Mouse (Mus musculus) stomach, embryonic 14.5 days (tissue): ENCODE measurements around the gene Fis1. TPM values are rescaled to one million over a fixed set of nuclear protein-coding genes. Genes with fewer than 3 reads are reported as not detected.

Experiments used
- ATAC-seq: fragments of 200-750 bp; cut with Nextera tagmentation; 2 replicates; pipeline ENCODE4 v1.8.0; 2017; ENCODE audit warnings: low read depth, moderate TSS enrichment; ENCODE audit not compliant: insufficient number of reproducible peaks, insufficient read depth, low FRiP score
- H3K27ac ChIP-seq: fragments of 300-500 bp; sonication (generic); 2 replicates; pipeline ENCODE4 v1.5.1; 2014; ENCODE audit warnings: mild to moderate bottlenecking, low read length, moderate library complexity, mixed read lengths
- H3K27me3 ChIP-seq: fragments of 300-500 bp; sonication (generic); 2 replicates; pipeline ENCODE4 v1.6.1; 2014; ENCODE audit warnings: low read length, control low read depth, mixed read lengths; ENCODE audit not compliant: control insufficient read depth, insufficient read depth
- H3K36me3 ChIP-seq: fragments of 300-500 bp; sonication (generic); 2 replicates; pipeline ENCODE4 v1.6.1; 2014; ENCODE audit warnings: mild to moderate bottlenecking, control low read depth, low read length, moderate library complexity, mixed read lengths; ENCODE audit not compliant: control insufficient read depth, insufficient read depth
- H3K4me1 ChIP-seq: fragments of 300-500 bp; sonication (generic); 2 replicates; pipeline ENCODE4 v1.6.1; 2014; ENCODE audit warnings: low read length, control low read depth, mixed read lengths; ENCODE audit not compliant: control insufficient read depth, insufficient read depth
- H3K4me2 ChIP-seq: fragments of 300-500 bp; sonication (generic); replicated peaks from 2 replicates; pipeline ENCODE4 v1.6.1; 2014; ENCODE audit warnings: low read depth, low read length, control low read depth
- H3K4me3 ChIP-seq: fragments of 300-500 bp; sonication (generic); 2 replicates; pipeline ENCODE4 v1.5.1; 2014; ENCODE audit warnings: low read depth, low read length, control low read depth
- H3K9ac ChIP-seq: fragments of 300-500 bp; sonication (generic); replicated peaks from 2 replicates; pipeline ENCODE4 v1.6.1; 2014; ENCODE audit warnings: low read depth, mild to moderate bottlenecking, control low read depth, low read length, moderate library complexity, mixed read lengths
- H3K9me3 ChIP-seq: fragments of 300-500 bp; sonication (generic); 2 replicates; pipeline ENCODE4 v1.6.1; 2016; ENCODE audit warnings: low read depth, low read length, control low read depth; ENCODE audit not compliant: control insufficient read depth
- WGBS: fragments of 180-500 bp; shearing (Covaris S2); extraction: QIAGEN DNeasy Blood & Tissue Kit; methylation state at CpG from one replicate; pipeline ENCODE4 v1.1.7; 2014; 5-methylcytosine and 5-hydroxymethylcytosine counted together
- polyA plus RNA-seq: library from polyadenylated mRNA; unstranded; fragments of >200 nt; fragmentation: Nextera tagmentation; extraction: Ambion mirVana; gene quantifications from 2 replicates; pipeline ENCODE4 v1.2.1, GENCODE M21; 2014

The Fis1 gene
- polyA plus RNA-seq, 1 experiment from 2014 or later, result 304 TPM

DNA sequence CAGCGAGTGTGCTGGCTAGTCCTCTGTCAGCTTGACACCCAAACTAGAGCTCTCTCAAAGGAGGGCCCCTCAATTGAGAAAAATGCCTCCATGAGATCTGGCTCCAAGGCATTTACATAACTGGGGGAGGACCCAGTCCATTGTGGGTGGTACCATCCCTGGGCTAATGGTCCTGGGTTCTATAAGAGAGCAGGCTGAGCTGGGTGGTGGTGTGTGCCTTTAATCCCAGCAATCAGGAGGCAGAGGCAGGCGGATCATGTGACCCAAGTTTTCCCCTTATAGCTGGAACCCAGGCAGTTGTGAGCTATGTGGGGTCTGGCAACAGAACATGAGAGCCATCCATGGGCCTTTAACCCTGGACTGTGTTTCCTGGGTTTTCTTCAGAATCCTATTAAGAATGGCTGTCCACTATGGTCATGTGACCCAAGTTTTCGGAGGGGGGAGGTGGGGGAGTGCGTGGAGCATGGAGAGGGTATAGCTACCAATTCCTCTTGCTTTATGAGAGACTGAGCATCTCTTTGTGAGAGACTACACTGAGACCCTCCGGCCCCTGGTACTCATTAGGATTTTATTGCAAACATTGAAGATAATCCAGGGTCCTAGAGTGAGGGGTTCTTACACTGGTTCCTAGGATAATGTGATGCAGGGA lies 8.4 kb downstream of the Fis1 start:
- Histone ChIP-seq H3K4me1 (peaks cover 30% of the 10 kb centered on the region), H3K36me3 (peaks cover 22% of the 10 kb centered on the region; the same call in 1 of the 2 replicates), H3K4me3 (peak overlapping the region; percentile 57)

DNA sequence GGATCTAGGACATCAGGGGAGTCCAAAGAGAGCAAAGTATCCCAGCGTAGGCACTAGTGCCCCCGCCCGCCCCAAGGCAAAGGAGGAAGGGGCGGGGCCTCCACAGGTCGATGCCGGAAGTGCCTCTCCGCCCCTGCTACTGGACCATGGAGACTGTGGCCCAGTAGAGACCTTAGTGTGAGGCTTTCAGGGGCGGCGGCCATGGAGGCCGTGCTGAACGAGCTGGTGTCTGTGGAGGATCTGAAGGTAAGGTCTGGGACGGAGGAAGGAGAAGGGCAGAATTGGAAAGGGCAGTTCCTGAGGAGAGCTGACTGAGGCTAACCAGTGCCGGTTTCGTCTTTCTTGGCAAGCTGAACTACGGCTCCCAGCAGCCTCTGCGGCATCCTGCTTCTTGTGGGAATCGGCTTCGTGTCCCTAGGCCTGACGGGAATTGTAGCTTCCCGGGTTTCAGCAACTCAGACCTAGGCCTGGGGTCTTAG lies 8.9 kb downstream of the Fis1 start:
- Histone ChIP-seq H3K9ac (peak overlapping the region; percentile 61), H3K4me3 (peak overlapping the region; percentile 57), H3K27me3 (no peaks in the 10 kb centered on the region), H3K4me1 (peaks cover 36% of the 10 kb centered on the region), H3K36me3 (peaks cover 22% of the 10 kb centered on the region; the same call in 1 of the 2 replicates), H3K4me2 (peak overlapping the region; percentile 82), H3K27ac (peak overlapping the region; percentile 86), H3K9me3 (no peaks in the 10 kb centered on the region)
- WGBS, result 0% methylated on average over 20 of the region's 20 CpGs
- ATAC-seq, result peak; percentile 91

More for the DNA sequence above, 8.4 kb downstream of the Fis1 start:
- H3K27ac ChIP-seq, result peak overlapping the region; percentile 86
- no peaks in the 10 kb centered on the region for H3K27me3 ChIP-seq
- H3K9ac ChIP-seq, result peak overlapping the region; percentile 61
- H3K9me3 ChIP-seq, result no peaks in the 10 kb centered on the region
- peak; percentile 16; the same call in 1 of the 2 replicates for ATAC-seq
- H3K4me2 ChIP-seq, result peak overlapping the region; percentile 82
- 25% methylated on average over 5 of the region's 5 CpGs for WGBS

DNA sequence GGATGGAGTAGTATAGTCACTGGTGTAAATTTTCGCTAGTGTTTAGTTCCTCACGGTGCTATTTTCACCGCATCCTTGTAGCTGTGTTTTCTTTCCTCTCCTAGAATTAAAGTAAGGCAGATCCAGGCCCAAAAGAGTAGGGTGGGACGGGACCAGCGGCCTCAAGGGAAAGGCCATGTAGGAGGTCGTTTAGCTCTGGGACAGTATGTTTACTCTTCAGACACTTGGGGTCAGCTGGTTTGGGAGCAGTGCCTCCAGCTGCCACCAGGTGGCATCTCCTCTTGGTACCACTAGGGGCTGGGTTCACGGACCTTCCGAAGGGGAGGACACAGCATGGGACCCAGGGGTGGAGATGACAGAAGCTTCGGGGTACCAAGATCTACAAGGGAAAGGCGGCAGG lies 9.4 kb downstream of the Fis1 start:
- peak overlapping the region; percentile 61 for H3K9ac ChIP-seq
- ATAC-seq, result peak; percentile 60
- no peaks in the 10 kb centered on the region for H3K9me3 ChIP-seq
- peaks cover 41% of the 10 kb centered on the region for H3K4me1 ChIP-seq
- H3K27ac ChIP-seq, result peak overlapping the region; percentile 86
- peaks cover 22% of the 10 kb centered on the region; the same call in 1 of the 2 replicates for H3K36me3 ChIP-seq
- no peaks in the 10 kb centered on the region for H3K27me3 ChIP-seq
- WGBS, result 2% methylated on average over 10 of the region's 10 CpGs
- H3K4me2 ChIP-seq, result peak overlapping the region; percentile 82
- H3K4me3 ChIP-seq, result peak overlapping the region; percentile 57

DNA sequence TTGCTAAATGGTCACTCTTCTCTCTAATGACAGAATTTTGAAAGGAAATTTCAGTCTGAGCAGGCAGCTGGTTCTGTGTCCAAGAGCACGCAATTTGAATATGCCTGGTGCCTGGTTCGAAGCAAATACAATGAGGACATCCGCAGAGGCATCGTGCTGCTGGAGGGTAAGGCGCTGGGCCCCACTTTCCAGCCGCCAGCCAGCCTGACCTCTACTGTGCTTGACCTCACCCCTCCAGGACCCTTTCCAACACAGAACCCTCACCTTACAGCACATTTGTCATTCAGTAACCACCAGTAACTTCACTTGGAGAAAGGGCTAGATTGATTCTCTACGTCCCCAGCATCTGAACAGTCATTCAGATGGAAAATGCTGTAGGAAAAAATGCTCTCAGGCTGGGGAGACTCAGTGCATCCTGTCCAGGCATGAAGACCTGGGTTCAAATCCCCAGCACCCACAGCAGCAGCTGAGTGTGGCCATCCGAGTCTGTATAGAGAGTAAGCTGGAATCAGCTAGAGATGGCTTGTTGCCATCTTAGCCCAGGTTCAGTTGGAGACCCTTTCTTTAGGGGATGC lies 10.0 kb downstream of the Fis1 start:
- WGBS, result 65% methylated on average over 8 of the region's 8 CpGs
- H3K4me1 ChIP-seq, result peaks cover 41% of the 10 kb centered on the region

DNA sequence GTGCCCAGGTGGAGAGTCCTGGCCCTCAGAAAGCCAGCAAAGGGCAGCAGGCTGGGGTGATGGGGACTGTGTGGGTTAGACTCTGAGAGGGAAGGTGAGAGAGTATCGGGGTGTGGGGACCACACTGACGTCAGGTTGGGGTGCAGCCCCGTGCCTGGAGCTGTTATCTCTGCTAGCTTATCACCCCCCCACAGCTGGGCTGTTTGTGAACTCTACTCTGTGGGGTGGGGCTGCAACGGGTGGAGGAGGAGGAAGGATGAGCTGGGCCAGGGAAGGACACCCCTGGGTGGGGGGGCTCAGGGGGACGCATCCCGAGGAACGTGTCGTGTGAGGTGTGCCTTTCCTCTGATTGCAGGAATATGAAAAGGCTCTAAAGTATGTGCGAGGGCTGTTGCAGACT lies 12.1 kb downstream of the Fis1 start:
- WGBS, result 75% methylated on average over 9 of the region's 9 CpGs
- no peak for ATAC-seq
- H3K27ac ChIP-seq, result peak overlapping the region; percentile 71; the same call in 1 of the 2 replicates

More for the DNA sequence above, 10.0 kb downstream of the Fis1 start:
- Histone ChIP-seq H3K27me3 (no peaks in the 10 kb centered on the region), H3K9me3 (no peaks in the 10 kb centered on the region), H3K36me3 (peaks cover 22% of the 10 kb centered on the region; the same call in 1 of the 2 replicates), H3K4me2 (peak overlapping the region; percentile 82), H3K9ac (no peak overlapping the region; the same call in 1 of the 2 replicates), H3K4me3 (peak overlapping the region; percentile 57), H3K27ac (no peak overlapping the region; the same call in 1 of the 2 replicates)
- ATAC-seq, result no peak

GRCm38 (mm10) chr5:136965686-136966085 lies 12.6 kb downstream of the Fis1 start:
- Histone ChIP-seq H3K4me1 (peaks cover 32% of the 10 kb centered on the region), H3K27me3 (no peaks in the 10 kb centered on the region), H3K4me2 (no peak overlapping the region), H3K9ac (no peak overlapping the region), H3K4me3 (no peak overlapping the region), H3K27ac (peak overlapping the region; percentile 71), H3K36me3 (peaks cover 22% of the 10 kb centered on the region; the same call in 1 of the 2 replicates), H3K9me3 (no peaks in the 10 kb centered on the region)
- WGBS, result 75% methylated on average over 8 of the region's 8 CpGs
- no peak for ATAC-seq

More for the DNA sequence above, 12.1 kb downstream of the Fis1 start:
- no peak overlapping the region for H3K4me3 ChIP-seq
- H3K9me3 ChIP-seq, result no peaks in the 10 kb centered on the region
- no peaks in the 10 kb centered on the region for H3K27me3 ChIP-seq
- H3K36me3 ChIP-seq, result peaks cover 22% of the 10 kb centered on the region; the same call in 1 of the 2 replicates
- peaks cover 32% of the 10 kb centered on the region for H3K4me1 ChIP-seq
- no peak overlapping the region for H3K4me2 ChIP-seq
- H3K9ac ChIP-seq, result no peak overlapping the region

DNA sequence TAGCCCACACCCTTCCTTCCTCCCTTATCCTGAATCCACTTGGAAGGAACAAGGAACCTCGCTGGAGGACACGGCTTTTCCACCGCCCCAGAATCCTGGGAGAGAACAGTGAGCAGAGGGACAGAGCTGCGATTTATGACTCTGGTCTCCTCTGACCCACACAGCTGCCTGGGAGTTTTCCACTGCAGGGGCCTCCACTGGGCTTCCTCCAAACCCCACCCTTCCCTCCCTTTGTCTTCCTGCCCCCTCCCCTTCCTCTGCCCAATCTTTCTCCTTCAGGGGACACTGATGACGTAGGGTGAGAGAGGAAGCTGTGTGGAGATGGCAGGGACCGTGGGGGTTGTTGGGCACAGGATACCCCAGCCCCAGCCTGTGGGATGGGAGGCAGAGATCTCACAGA lies 13.3 kb downstream of the Fis1 start, which contains the start of gene Cldn15:
Cldn15 (plus strand) TSS at position 286 of the 400 bp plus-strand sequence.
- 26% methylated on average over 6 of the region's 6 CpGs for WGBS
- no peak within 1 kb of the TSS for H3K9ac ChIP-seq
- no peak within 1 kb of the TSS for H3K4me3 ChIP-seq
- peak within 1 kb of the TSS; percentile 71 for H3K27ac ChIP-seq
- no peaks in the 10 kb centered on the region for H3K27me3 ChIP-seq
- no peak within 1 kb of the TSS for H3K4me2 ChIP-seq
- no peaks in the 10 kb centered on the region for H3K9me3 ChIP-seq
- H3K36me3 ChIP-seq, result peaks cover 22% of the 10 kb centered on the region; the same call in 1 of the 2 replicates
- peak; percentile 5; the same call in 1 of the 2 replicates for ATAC-seq
- H3K4me1 ChIP-seq, result peaks cover 32% of the 10 kb centered on the region

- Histone ChIP-seq H3K36me3 (peaks cover 22% of the 10 kb centered on the region; the same call in 1 of the 2 replicates), H3K27ac (peak overlapping the region; percentile 71; the same call in 1 of the 2 replicates), H3K4me1 (peaks cover 29% of the 10 kb centered on the region), H3K9me3 (no peaks in the 10 kb centered on the region), H3K9ac (no peak overlapping the region), H3K4me2 (no peak overlapping the region), H3K4me3 (no peak overlapping the region), H3K27me3 (no peaks in the 10 kb centered on the region)
- ATAC-seq, result no peak
- WGBS, result 79% methylated on average over 4 of the region's 4 CpGs
These were observed 13.9 kb downstream of the Fis1 start for GRCm38 (mm10) chr5:136966861-136967455.
